Mouse (Mus musculus) intestine, postnatal 0 days (tissue): ENCODE results near the gene Igfbpl1. TPM values are rescaled to one million over a fixed set of nuclear protein-coding genes. Genes with fewer than 3 reads are reported as not detected.
A peak's percentile ranks its signal among the peaks of the same experiment; 100 is the strongest.

Source experiments
- ATAC-seq: fragments of 200-750 bp; cut with Nextera tagmentation; 2 replicates; pipeline ENCODE4 v1.8.0; 2017; ENCODE audit warnings: mild to moderate bottlenecking, moderate TSS enrichment, moderate library complexity
- H3K27ac ChIP-seq: fragments of 300-500 bp; sonication (generic); 2 replicates; pipeline ENCODE4 v1.5.1; 2014; ENCODE audit warnings: mild to moderate bottlenecking, low read depth, low read length, moderate library complexity
- H3K27me3 ChIP-seq: fragments of 300-500 bp; sonication (generic); replicated peaks from 2 replicates; pipeline ENCODE4 v1.6.1; 2014; ENCODE audit warnings: low read length, mixed read lengths; ENCODE audit not compliant: control insufficient read depth, insufficient read depth
- H3K36me3 ChIP-seq: fragments of 300-500 bp; sonication (generic); 2 replicates; pipeline ENCODE4 v1.6.1; 2014; ENCODE audit warnings: mild to moderate bottlenecking, moderate library complexity; ENCODE audit not compliant: control insufficient read depth, insufficient read depth
- H3K4me1 ChIP-seq: fragments of 300-500 bp; sonication (generic); replicated peaks from 2 replicates; pipeline ENCODE4 v1.6.1; 2014; ENCODE audit warnings: antibody characterized with exemption, low read length, mixed read lengths; ENCODE audit not compliant: control insufficient read depth, insufficient read depth
- H3K4me2 ChIP-seq: fragments of 300-500 bp; sonication (generic); replicated peaks from 2 replicates; pipeline ENCODE4 v1.6.1; 2014; ENCODE audit warnings: low read depth, mild to moderate bottlenecking, moderate library complexity
- H3K4me3 ChIP-seq: fragments of 300-500 bp; sonication (generic); 2 replicates; pipeline ENCODE4 v1.5.1; 2014; ENCODE audit warnings: low read depth, low read length
- H3K9ac ChIP-seq: fragments of 300-500 bp; sonication (generic); 2 replicates; pipeline ENCODE4 v1.6.1; 2014; ENCODE audit warnings: mild to moderate bottlenecking, low read depth, low read length
- H3K9me3 ChIP-seq: fragments of 300-500 bp; sonication (generic); 2 replicates; pipeline ENCODE4 v1.6.1; 2016; ENCODE audit warnings: mixed run types; ENCODE audit not compliant: control insufficient read depth
- CTCF ChIP-seq: sonication (generic); IDR thresholded peaks from 2 replicates; pipeline ENCODE4 v1.5.1; 2016; ENCODE audit warnings: low read depth, mild to moderate bottlenecking, control low read depth, antibody characterized with exemption, moderate library complexity
- WGBS: fragments of 180-500 bp; shearing (Covaris S2); extraction: QIAGEN DNeasy Blood & Tissue Kit; methylation state at CpG from one replicate; pipeline ENCODE4 v1.1.7; 2014; 5-methylcytosine and 5-hydroxymethylcytosine counted together
- polyA plus RNA-seq: library from polyadenylated mRNA; unstranded; fragments of >200 nt; fragmentation: Nextera tagmentation; extraction: Ambion mirVana; gene quantifications from 2 replicates; pipeline ENCODE4 v1.2.1, GENCODE M21; 2015

Igfbpl1 gene
- polyA plus RNA-seq, 1 experiment from 2014 or later = 0.16 TPM

DNA sequence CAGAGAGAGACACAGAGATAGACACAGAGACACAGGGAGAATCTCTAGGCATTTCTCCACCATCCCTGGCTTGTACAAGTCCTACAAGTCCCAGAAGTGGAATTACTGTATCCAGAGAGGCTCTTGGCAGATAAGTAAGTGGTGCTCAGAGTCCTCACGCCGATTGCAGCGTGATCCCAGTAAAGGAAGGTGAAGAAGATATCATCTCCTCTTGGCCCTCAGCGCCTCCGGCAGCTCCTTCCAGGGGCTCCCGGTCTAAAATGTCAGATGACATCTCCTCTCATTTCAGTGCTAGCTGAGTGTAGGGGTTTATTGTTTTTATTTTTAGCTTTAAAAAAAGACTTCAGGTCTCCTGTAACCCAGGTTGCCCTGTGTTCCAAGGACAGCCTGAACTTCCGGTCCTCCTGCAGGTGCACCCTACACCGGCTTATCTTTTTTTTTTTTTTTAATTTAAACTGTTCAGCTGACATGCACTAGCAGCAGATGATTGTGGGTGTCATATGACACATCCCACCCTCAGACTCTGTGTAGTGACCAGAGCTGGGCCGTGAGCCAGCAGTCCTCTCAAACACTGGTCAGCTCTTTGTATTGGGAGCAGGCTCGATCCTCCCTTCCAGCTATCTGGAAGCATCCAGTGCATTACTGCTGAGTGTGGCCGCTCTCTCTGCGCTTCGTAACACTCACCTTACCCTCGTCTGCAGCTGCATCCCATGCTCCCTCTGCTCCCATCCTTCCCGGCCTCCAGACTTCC, 26.9 kb upstream of the Igfbpl1 start:
- no peaks in the 10 kb centered on the region for H3K9me3 ChIP-seq
- H3K27ac ChIP-seq = peak overlapping the region; percentile 28; the same call in 1 of the 2 replicates
- H3K36me3 ChIP-seq = 0 out of 2 replicates have a peak, but pooled peaks cover 7% of the 10 kb centered on the region
- no peak overlapping the region for H3K4me2 ChIP-seq
- H3K4me3 ChIP-seq = no peak overlapping the region
- H3K4me1 ChIP-seq = 0 out of 2 replicates have a peak, but pooled peaks cover 6% of the 10 kb centered on the region
- 49% methylated on average over 15 of the region's 15 CpGs for WGBS
- no peaks in the 10 kb centered on the region for H3K27me3 ChIP-seq
- ATAC-seq = no peak
- no peak for TF ChIP-seq CTCF
- no peak overlapping the region for H3K9ac ChIP-seq

DNA sequence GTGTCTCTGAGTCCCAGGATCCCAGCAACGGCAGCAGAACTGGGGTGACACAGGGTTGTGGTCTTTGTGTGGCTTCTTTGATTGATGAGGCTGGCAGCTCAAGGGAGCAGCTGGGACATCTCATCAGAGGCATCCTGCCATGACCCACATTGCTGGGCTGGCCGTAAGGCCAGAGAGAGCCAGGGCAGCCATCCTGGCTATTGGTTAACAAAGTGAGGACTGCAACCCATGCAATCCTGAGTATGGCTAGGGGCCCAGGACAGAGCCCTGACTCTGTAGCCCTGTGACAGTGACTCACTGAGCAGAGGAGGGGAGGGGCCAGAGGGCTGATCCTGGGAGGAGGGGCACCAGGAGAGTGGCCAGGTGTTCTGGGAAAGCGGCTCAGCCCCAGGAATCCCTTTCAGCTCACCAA, 24.9 kb upstream of the Igfbpl1 start:
- H3K9ac ChIP-seq = no peak overlapping the region
- WGBS = 16% methylated on average over 3 of the region's 3 CpGs
- H3K36me3 ChIP-seq = 0 out of 2 replicates have a peak, but pooled peaks cover 7% of the 10 kb centered on the region
- no peaks in the 10 kb centered on the region for H3K9me3 ChIP-seq
- no peak overlapping the region for H3K4me3 ChIP-seq
- peak; percentile 87 for ATAC-seq
- peak overlapping the region; percentile 75 for H3K27ac ChIP-seq
- H3K4me2 ChIP-seq = peak overlapping the region; percentile 30; the same call in 1 of the 2 replicates
- no peaks in the 10 kb centered on the region for H3K27me3 ChIP-seq
- peaks cover 6% of the 10 kb centered on the region; the same call in 1 of the 2 replicates for H3K4me1 ChIP-seq
- no peak for TF ChIP-seq CTCF

DNA sequence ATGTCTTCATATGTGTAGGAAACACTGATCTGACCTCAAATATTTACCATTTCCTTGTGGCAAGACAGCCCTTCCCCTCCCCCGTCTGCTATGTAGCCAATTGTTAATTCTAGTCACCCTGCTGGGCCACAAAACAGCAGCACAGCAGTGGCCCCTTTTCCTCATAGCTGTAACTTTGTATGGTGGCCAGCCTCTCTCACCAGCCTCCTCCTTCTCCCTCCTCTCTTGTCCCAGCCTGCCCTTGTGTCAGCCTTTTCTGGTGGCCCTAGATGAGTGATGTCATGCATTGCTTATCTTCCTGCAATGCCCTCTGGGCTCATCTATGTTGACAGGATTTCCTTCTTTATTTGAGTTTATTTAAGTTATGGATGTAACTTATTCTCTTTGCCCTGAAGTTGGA, 22.7 kb upstream of the Igfbpl1 start:
- Histone ChIP-seq H3K4me1 (no peaks in the 10 kb centered on the region; the same call in none of the 2 replicates), H3K4me2 (peak overlapping the region; percentile 60), H3K9ac (peak overlapping the region; percentile 23; the same call in 1 of the 2 replicates), H3K4me3 (peak overlapping the region; percentile 47), H3K36me3 (no peaks in the 10 kb centered on the region), H3K9me3 (no peaks in the 10 kb centered on the region), H3K27ac (peak overlapping the region; percentile 90), H3K27me3 (no peaks in the 10 kb centered on the region)
- WGBS = 28% methylated on average over 1 of the region's 1 CpGs
- TF ChIP-seq CTCF = no peak
- ATAC-seq = peak; percentile 25; the same call in 1 of the 2 replicates

DNA sequence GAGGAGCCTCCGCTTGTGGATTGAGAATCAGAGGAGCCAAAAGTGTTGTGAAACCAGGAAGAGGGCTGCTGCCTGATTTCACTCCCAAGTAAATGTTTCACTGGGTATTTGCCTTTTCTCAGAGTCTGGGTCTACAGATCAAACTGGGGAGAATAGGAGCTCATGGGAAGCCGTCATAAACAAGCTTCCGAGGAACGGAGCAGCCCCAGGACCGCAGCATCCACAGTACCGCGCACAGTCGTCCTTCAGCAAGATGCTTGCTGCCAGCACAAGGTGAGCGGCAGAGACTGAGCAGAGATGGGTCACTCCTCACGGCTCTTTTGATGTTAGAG, 22.1 kb upstream of the Igfbpl1 start:
- peak; percentile 51 for ATAC-seq
- Histone ChIP-seq H3K4me3 (peak overlapping the region; percentile 47), H3K27me3 (no peaks in the 10 kb centered on the region), H3K9me3 (no peaks in the 10 kb centered on the region), H3K4me1 (no peaks in the 10 kb centered on the region; the same call in none of the 2 replicates), H3K36me3 (no peaks in the 10 kb centered on the region), H3K9ac (peak overlapping the region; percentile 23), H3K4me2 (peak overlapping the region; percentile 60), H3K27ac (peak overlapping the region; percentile 90)
- TF ChIP-seq CTCF = no peak
- WGBS = 18% methylated on average over 10 of the region's 10 CpGs

DNA sequence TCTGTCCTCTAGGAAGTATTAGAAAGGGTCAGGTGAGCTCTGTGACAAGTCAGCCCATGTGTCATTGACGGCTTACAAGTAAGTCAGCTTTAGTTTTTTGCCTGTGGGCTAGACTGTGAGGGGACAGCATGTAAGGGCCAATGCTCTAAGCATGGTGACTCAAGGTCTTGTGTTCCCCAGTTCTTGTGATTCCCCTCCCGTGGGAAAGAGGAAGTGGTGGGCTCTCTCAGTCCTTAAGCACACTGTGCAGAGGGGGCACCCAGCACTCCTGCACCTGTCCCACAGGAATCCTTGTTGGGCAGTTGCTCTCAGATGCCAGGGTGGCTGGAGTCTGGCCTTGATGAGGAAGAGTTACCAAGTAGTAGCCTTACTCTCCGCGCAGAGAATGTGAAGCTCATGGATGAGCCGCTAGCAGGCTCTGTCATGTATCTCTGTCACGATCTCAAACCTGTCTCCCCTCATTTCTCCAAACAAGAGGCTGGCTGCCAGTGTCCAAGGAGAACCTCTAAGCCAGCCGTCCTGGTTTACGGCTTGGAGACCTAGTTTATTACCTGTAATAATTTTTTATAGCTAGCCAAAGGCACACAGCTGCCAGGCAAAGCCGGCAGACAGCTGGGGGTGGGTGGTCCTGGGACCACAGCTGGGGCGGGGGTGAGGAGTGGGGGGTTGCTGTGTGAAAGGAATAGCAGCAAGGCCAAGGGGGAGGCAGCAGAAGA, 21.5 kb upstream of the Igfbpl1 start, which contains the start of gene Stra6l:
Stra6l (plus strand) TSS at position 556 of the 716 bp plus-strand sequence.
- no peaks in the 10 kb centered on the region; the same call in none of the 2 replicates for H3K4me1 ChIP-seq
- H3K9me3 ChIP-seq = no peaks in the 10 kb centered on the region
- peak within 1 kb of the TSS; percentile 47 for H3K4me3 ChIP-seq
- H3K27me3 ChIP-seq = no peaks in the 10 kb centered on the region
- no peak for TF ChIP-seq CTCF
- H3K36me3 ChIP-seq = no peaks in the 10 kb centered on the region
- peak within 1 kb of the TSS; percentile 90 for H3K27ac ChIP-seq
- peak within 1 kb of the TSS; percentile 23 for H3K9ac ChIP-seq
- 18% methylated on average over 10 of the region's 10 CpGs for WGBS
- H3K4me2 ChIP-seq = peak within 1 kb of the TSS; percentile 60
- ATAC-seq = peak; percentile 51

DNA sequence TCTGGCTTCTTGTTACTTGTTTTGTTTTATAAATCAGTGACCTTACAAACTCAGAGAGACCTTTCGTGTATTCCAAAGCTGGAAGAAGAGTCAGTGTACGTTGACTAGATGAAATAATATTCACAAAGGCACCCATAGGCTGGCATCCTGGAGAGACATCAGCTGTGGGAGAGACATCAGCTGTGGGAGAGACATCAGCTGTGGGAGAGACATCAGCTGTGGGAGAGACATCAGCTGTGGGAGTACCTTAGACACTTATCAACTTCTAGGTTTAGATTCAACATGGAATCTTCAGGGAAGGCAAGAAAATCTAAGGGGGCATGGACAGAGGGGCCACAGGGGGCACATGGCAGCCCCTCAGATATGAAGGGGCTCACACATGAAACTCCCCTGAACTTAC, 19.5 kb upstream of the Igfbpl1 start:
- H3K36me3 ChIP-seq = no peaks in the 10 kb centered on the region
- no peak for TF ChIP-seq CTCF
- no peak overlapping the region for H3K27ac ChIP-seq
- no peaks in the 10 kb centered on the region; the same call in none of the 2 replicates for H3K4me1 ChIP-seq
- H3K4me3 ChIP-seq = no peak overlapping the region
- H3K9ac ChIP-seq = no peak overlapping the region
- no peaks in the 10 kb centered on the region for H3K27me3 ChIP-seq
- H3K9me3 ChIP-seq = no peaks in the 10 kb centered on the region
- WGBS = 91% methylated on average over 2 of the region's 2 CpGs
- no peak for ATAC-seq
- no peak overlapping the region for H3K4me2 ChIP-seq
